Mouse (Mus musculus) kidney, adult 18-20 months (tissue): ENCODE data around the gene Zswim2.
"Not testable (repeated sequence)": the region's sequence is repeated elsewhere in the genome, so short reads cannot be mapped to it uniquely, and the experiment has no call there.

Experiments used
- DNase-seq: peaks from one replicate; pipeline ENCODE4 v3.0.0; 2021

Zswim2 gene

DNA sequence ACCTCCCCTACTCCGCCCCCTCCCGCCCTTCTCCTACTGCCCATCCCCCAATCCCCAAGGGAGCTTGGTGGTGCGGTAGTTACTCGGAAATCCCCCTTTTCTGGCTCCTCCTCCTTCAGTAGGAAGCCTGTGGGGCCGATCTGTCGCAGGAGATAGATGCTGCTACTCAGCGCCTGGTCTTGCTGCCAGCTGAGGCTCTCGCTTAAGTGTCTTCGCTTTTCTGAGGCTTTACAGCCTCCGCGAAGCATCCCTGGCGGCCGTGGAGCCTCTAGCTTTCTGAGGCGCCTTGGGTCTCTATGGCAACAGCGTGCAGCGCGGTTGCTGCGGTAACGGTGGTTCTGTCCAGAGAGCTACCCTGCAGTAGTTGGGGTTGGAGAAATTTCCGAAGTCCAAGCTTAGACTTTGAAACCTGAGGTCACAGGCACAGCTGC is at the start of gene Zswim2:
Gene Zswim2, minus strand, starts transcription at position 298 of the 431 bp plus-strand sequence.
- DNase-seq: peak; percentile 24

DNA sequence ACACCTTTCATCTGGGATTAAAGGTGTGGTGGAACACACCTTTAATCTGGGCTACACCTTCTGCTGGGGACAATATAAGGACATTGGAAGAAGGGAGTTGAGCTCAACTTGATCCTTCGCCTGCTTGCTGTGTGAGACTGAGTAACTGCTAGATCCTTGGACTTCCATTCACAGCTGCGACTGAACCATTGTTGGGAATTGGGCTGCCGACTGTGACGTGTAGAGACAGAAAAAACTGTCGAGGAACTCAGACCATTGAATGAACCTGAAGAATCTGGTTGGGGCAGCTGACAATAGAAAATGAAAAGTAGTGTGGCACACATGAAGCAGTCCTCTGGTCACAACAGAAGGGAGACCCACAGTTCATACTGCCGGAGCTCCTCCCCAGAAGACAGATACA is 49.2 kb upstream of the Zswim2 start, which contains the start of gene Gm13691:
Gene Gm13691, plus strand, starts transcription at position 301 of the 400 bp plus-strand sequence.
- not testable (repeated sequence) for DNase-seq

DNA sequence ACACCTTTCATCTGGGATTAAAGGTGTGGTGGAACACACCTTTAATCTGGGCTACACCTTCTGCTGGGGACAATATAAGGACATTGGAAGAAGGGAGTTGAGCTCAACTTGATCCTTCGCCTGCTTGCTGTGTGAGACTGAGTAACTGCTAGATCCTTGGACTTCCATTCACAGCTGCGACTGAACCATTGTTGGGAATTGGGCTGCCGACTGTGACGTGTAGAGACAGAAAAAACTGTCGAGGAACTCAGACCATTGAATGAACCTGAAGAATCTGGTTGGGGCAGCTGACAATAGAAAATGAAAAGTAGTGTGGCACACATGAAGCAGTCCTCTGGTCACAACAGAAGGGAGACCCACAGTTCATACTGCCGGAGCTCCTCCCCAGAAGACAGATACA is 43.4 kb upstream of the Zswim2 start, which contains the start of gene Gm13697:
Gene Gm13697, plus strand, starts transcription at position 301 of the 400 bp plus-strand sequence.
- not testable (repeated sequence) for DNase-seq

DNA sequence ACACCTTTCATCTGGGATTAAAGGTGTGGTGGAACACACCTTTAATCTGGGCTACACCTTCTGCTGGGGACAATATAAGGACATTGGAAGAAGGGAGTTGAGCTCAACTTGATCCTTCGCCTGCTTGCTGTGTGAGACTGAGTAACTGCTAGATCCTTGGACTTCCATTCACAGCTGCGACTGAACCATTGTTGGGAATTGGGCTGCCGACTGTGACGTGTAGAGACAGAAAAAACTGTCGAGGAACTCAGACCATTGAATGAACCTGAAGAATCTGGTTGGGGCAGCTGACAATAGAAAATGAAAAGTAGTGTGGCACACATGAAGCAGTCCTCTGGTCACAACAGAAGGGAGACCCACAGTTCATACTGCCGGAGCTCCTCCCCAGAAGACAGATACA is 37.6 kb upstream of the Zswim2 start, which contains the start of gene Gm13694:
Gene Gm13694, plus strand, starts transcription at position 301 of the 400 bp plus-strand sequence.
- not testable (repeated sequence) for DNase-seq

DNA sequence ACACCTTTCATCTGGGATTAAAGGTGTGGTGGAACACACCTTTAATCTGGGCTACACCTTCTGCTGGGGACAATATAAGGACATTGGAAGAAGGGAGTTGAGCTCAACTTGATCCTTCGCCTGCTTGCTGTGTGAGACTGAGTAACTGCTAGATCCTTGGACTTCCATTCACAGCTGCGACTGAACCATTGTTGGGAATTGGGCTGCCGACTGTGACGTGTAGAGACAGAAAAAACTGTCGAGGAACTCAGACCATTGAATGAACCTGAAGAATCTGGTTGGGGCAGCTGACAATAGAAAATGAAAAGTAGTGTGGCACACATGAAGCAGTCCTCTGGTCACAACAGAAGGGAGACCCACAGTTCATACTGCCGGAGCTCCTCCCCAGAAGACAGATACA is 31.8 kb upstream of the Zswim2 start, which contains the start of gene Gm13696:
Gene Gm13696, plus strand, starts transcription at position 301 of the 400 bp plus-strand sequence.
- not testable (repeated sequence) for DNase-seq

DNA sequence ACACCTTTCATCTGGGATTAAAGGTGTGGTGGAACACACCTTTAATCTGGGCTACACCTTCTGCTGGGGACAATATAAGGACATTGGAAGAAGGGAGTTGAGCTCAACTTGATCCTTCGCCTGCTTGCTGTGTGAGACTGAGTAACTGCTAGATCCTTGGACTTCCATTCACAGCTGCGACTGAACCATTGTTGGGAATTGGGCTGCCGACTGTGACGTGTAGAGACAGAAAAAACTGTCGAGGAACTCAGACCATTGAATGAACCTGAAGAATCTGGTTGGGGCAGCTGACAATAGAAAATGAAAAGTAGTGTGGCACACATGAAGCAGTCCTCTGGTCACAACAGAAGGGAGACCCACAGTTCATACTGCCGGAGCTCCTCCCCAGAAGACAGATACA is 26.0 kb upstream of the Zswim2 start, which contains the start of gene Gm13695:
Gene Gm13695, plus strand, starts transcription at position 301 of the 400 bp plus-strand sequence.
- DNase-seq: not testable (repeated sequence)

DNA sequence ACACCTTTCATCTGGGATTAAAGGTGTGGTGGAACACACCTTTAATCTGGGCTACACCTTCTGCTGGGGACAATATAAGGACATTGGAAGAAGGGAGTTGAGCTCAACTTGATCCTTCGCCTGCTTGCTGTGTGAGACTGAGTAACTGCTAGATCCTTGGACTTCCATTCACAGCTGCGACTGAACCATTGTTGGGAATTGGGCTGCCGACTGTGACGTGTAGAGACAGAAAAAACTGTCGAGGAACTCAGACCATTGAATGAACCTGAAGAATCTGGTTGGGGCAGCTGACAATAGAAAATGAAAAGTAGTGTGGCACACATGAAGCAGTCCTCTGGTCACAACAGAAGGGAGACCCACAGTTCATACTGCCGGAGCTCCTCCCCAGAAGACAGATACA is 20.2 kb upstream of the Zswim2 start, which contains the start of gene Gm13693:
Gene Gm13693, plus strand, starts transcription at position 301 of the 400 bp plus-strand sequence.
- DNase-seq: not testable (repeated sequence)

DNA sequence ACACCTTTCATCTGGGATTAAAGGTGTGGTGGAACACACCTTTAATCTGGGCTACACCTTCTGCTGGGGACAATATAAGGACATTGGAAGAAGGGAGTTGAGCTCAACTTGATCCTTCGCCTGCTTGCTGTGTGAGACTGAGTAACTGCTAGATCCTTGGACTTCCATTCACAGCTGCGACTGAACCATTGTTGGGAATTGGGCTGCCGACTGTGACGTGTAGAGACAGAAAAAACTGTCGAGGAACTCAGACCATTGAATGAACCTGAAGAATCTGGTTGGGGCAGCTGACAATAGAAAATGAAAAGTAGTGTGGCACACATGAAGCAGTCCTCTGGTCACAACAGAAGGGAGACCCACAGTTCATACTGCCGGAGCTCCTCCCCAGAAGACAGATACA is 14.4 kb upstream of the Zswim2 start, which contains the start of gene Gm13698:
Gene Gm13698, plus strand, starts transcription at position 301 of the 400 bp plus-strand sequence.
- DNase-seq: not testable (repeated sequence)

DNA sequence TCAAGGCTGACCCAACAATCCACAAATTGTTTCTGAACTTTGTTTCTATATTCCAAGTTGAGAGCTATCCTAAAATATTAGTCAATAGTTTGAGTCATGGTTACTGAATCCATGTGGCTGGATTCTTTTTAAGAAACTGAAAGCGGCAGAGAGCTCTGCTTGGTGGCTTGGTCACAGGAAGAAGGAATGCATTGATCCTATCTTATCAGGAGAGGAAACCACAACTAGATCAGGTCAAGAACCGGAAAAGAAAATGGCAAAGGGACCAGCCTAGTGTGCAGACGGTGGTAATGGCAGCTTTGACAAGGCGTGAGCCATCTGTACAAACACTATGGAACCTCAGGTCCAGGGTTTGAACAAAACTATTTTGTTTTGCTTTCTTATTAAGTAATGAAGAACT is 764 bp upstream of the Zswim2 start:
- no peak for DNase-seq

DNA sequence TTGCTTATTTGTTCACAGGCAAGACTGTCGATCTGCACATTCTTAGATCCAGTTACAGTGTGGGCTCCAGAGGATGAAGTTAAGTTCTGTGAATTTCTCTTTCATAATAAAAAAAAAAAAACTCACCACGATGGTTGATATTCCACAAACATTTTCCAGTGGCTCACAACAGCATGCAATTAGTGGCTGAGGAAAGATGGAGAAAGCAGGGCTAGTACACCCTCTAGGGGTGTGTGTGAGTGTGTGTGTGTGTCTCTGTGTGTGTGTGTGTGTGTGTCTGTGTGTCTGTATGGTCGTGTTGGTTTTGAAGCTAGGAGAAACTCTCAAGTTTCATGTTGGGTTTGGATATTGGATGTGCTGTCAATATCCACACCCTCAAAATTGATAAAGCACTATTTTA is 350 bp upstream of the Zswim2 start:
- no peak for DNase-seq

DNA sequence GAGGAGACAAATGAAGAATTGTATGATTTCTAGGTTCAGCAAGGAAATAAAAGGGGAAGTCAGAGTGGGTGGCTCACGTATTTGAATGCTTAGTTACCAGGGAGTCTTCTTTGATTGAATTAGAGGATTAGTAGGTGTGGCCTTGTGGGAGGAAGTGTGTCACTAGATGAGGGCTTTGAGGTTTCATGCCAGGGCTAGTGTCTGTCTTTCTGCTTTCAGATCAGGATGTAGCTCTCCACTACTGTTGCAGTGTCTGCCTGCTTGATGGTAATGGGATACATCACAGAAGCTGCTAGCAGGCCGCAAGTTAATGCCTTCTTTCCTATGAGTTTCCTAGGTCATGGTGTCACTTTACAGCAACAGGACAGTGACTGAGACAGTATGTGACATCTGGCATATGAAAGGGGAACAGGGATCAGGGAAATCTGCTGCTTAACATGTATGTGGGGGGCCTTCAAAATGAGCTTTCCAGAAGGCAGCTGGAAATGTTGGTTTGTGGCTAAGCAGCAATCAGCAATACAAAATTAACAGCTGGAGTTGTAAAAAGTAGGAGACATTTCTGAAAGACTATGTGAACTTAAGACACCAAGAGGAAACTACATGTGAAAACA is 11.4 kb downstream of the Zswim2 start:
- no peak for DNase-seq

DNA sequence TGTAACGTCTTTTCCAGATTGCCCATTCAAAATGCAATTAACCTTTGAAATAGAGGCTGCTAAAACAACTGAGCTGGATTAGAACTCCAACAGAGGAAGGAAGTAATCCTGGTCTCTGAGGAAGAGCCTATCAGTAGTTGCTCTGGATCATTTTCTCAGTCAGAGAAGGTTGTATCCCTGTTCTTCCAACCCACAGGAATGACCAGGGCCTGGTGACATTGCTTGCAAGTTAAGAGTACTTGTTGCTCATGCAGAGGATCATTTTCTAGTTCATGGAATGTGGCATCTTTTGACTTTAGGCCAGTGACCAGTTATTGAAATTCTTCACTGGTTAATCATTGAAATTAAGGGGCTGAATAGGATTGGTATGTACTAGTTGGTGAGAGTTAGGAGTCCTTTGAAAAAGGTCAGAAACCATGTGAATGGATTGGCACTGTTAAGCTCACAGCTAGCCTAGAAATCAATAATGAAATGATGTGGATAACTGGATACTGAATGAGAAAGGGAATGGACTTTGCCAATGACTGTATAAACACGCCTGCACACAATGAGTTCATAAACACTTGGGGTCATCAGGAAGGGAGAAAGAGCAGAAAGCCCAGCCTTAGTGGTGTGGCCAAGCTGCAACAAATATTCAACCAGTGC is 39.0 kb downstream of the Zswim2 start:
- no peak for DNase-seq

DNA sequence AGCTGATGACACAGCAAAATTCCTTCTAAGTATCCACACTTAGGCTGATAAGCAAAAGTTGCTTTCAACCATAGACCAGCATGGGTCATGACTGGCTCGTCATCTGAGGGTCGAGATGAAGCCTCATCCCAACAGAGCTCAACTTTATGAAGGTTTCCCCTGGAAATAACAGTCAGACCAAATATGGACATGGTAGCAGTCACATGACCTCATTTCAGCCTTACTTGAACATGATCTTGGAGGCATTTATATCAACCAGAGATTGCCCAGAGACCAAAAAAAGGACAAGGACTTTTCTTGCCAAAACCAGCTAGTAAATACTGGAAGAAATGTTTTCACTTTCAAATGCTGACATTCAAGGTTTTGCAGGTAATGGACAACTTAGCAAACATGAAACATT is 47.3 kb downstream of the Zswim2 start:
- no peak for DNase-seq

DNA sequence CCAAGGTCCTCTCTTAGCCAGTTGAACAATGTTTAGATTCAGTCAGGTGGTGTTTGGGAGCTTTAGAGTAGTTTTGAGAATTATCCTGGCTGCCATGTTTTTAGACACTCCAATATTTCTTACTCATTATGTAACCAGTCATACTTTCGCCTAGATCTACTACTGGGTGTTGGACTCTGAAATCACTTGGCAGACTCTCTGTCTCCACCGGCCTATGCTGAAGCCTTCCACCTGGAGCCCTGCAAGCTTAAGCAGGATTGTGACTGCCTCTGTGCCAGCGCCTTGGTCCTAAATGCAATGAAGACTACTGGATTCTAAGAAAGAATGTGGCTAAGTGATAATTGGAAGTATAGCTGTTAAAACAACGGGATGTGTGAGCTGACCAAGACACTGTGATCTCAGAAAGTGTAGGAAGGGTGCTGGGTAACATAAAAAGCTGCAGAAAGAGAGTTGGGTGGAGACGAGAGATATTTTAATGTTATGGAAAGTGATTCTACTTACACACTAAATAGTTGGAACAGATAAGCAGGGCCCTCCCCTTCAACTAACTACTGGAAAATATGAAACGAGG is 57.1 kb downstream of the Zswim2 start:
- DNase-seq: no peak
